Mouse (Mus musculus) liver, embryonic 14.5 days (tissue): ENCODE measurements around the gene Ccdc188. TPM values are rescaled to one million over a fixed set of nuclear protein-coding genes. Genes with fewer than 3 reads are reported as not detected.

ENCODE experiments used
- ATAC-seq: fragments of 200-750 bp; cut with Nextera tagmentation; 2 replicates; pipeline ENCODE4 v1.8.0; 2017; ENCODE audit warnings: moderate number of reproducible peaks, mild to moderate bottlenecking, moderate library complexity; ENCODE audit not compliant: insufficient read depth
- DNase-seq, 3 experiments: peaks; one replicate each; pipeline ENCODE4 v3.0.0-alpha.2; 2012 to 2013; ENCODE audit warnings: low read depth in 3 of 3, low spot score in 3 of 3
- H3K27ac ChIP-seq: fragments of 300-500 bp; sonication (generic); 2 replicates; pipeline ENCODE4 v1.5.1; 2014; ENCODE audit warnings: moderate library complexity, mild to moderate bottlenecking, control low read depth, inconsistent platforms
- H3K27me3 ChIP-seq: fragments of 300-500 bp; sonication (generic); 2 replicates; pipeline ENCODE4 v1.6.1; 2014; ENCODE audit warnings: mild to moderate bottlenecking, low read length, moderate library complexity; ENCODE audit not compliant: control insufficient read depth, insufficient read depth
- H3K36me3 ChIP-seq: fragments of 300-500 bp; sonication (generic); replicated peaks from 2 replicates; pipeline ENCODE4 v1.6.1; 2014; ENCODE audit warnings: low read depth; ENCODE audit not compliant: control insufficient read depth, insufficient read depth
- H3K4me1 ChIP-seq, 2 experiments: fragments of 200-500 bp in 1 of 2; fragments of 300-500 bp in 1 of 2; sonication (generic) in 1 of 2; replicated peaks; 2 replicates each; pipeline ENCODE4 v1.6.1; 2012 to 2014; ENCODE audit warnings: antibody characterized with exemption in 1 of 2, inconsistent platforms in 1 of 2, low read length in 1 of 2; ENCODE audit not compliant: control insufficient read depth in 2 of 2, insufficient read depth in 2 of 2
- H3K4me2 ChIP-seq: fragments of 300-500 bp; sonication (generic); 2 replicates; pipeline ENCODE4 v1.6.1; 2014; ENCODE audit warnings: low read depth, mild to moderate bottlenecking, control low read depth, moderate library complexity
- H3K4me3 ChIP-seq, 2 experiments: fragments of 200-500 bp in 1 of 2; fragments of 300-500 bp in 1 of 2; sonication (generic) in 1 of 2; 2 replicates each; pipeline ENCODE4 v1.5.1; 2012 to 2014; ENCODE audit warnings: low read depth in 2 of 2, low read length in 2 of 2, mild to moderate bottlenecking in 2 of 2, control low read depth in 1 of 2, inconsistent platforms in 1 of 2, moderate library complexity in 1 of 2; ENCODE audit not compliant: insufficient read depth in 1 of 2
- H3K9ac ChIP-seq: fragments of 300-500 bp; sonication (generic); replicated peaks from 2 replicates; pipeline ENCODE4 v1.6.1; 2014; ENCODE audit warnings: mild to moderate bottlenecking, control low read depth, moderate library complexity
- H3K9me3 ChIP-seq: fragments of 300-500 bp; sonication (generic); 2 replicates; pipeline ENCODE4 v1.6.1; 2016; ENCODE audit warnings: low read length, mixed read lengths; ENCODE audit not compliant: control insufficient read depth
- CTCF ChIP-seq: IDR thresholded peaks from 2 replicates; pipeline ENCODE4 v1.5.1; 2016; ENCODE audit warnings: antibody characterized with exemption, low read depth, control low read depth
- EP300 ChIP-seq: IDR thresholded peaks from 2 replicates; pipeline ENCODE4 v1.6.1; 2016; ENCODE audit warnings: antibody characterized with exemption, low read depth
- WGBS: fragments of 180-500 bp; shearing (Covaris S2); extraction: QIAGEN DNeasy Blood & Tissue Kit; methylation state at CpG from one replicate; pipeline ENCODE4 v1.1.7; 2014; ENCODE audit not compliant: insufficient replicate concordance; 5-methylcytosine and 5-hydroxymethylcytosine counted together
- polyA plus RNA-seq, 2 experiments: library from polyadenylated mRNA; depleted of rRNA in 1 of 2; stranded (reverse) in 1 of 2; unstranded in 1 of 2; fragments of >200 nt; fragmentation: Nextera tagmentation in 1 of 2; extraction: Ambion mirVana in 1 of 2; gene quantifications; 2 replicates each; pipeline versions ENCODE4 v1.2.1 to v1.2.3; 2012 to 2014

The Ccdc188 gene
- polyA plus RNA-seq, 2 experiments = not detected

- DNase-seq = no peak
- 62% methylated on average over 11 of the region's 11 CpGs for WGBS
- Histone ChIP-seq H3K9me3 (no peaks in the 10 kb centered on the region), H3K27ac (no peak overlapping the region), H3K27me3 (no peaks in the 10 kb centered on the region), H3K9ac (no peak overlapping the region), H3K4me3 (no peak overlapping the region), H3K36me3 (no peaks in the 10 kb centered on the region), H3K4me1 (peaks cover 0 to 6% of the 10 kb centered on the region in 2 experiments; a peak in 1 of 4 replicates), H3K4me2 (no peak overlapping the region)
- TF ChIP-seq EP300 (no peak), CTCF (no peak)
- ATAC-seq = no peak
These were observed 43.9 kb upstream of the Ccdc188 start for GRCm38 (mm10) chr16:18173788-18174187.

- H3K36me3 ChIP-seq = no peaks in the 10 kb centered on the region
- TF ChIP-seq EP300 (no peak), CTCF (no peak)
- H3K4me1 ChIP-seq = peaks cover 0 to 8% of the 10 kb centered on the region in 2 experiments; a peak in 1 of 4 replicates
- H3K4me3 ChIP-seq = no peak overlapping the region
- H3K27me3 ChIP-seq = no peaks in the 10 kb centered on the region
- no peak overlapping the region for H3K9ac ChIP-seq
- no peaks in the 10 kb centered on the region for H3K9me3 ChIP-seq
- peak; percentile 65 for ATAC-seq
- H3K4me2 ChIP-seq = peak overlapping the region; percentile 15
- 20% methylated on average over 6 of the region's 6 CpGs for WGBS
- DNase-seq = no peak
- H3K27ac ChIP-seq = no peak overlapping the region
These were observed 41.7 kb upstream of the Ccdc188 start for GRCm38 (mm10) chr16:18175817-18176541.

- no peak for DNase-seq
- 53% methylated on average over 4 of the region's 4 CpGs for WGBS
- H3K27ac ChIP-seq = no peak overlapping the region
These were observed 40.9 kb upstream of the Ccdc188 start for GRCm38 (mm10) chr16:18176758-18177157.

GRCm38 (mm10) chr16:18179591-18179990 lies 38.1 kb upstream of the Ccdc188 start:
- no peak overlapping the region for H3K9ac ChIP-seq
- no peaks in the 10 kb centered on the region for H3K9me3 ChIP-seq
- WGBS = 43% methylated on average over 2 of the region's 2 CpGs
- no peak overlapping the region for H3K27ac ChIP-seq
- DNase-seq (no peak), ATAC-seq (no peak)
- no peaks in the 10 kb centered on the region for H3K27me3 ChIP-seq
- H3K4me2 ChIP-seq = no peak overlapping the region
- TF ChIP-seq CTCF (no peak), EP300 (no peak)
- no peaks in the 10 kb centered on the region for H3K36me3 ChIP-seq
- H3K4me1 ChIP-seq = peaks cover 0 to 8% of the 10 kb centered on the region in 2 experiments; a peak in 1 of 4 replicates
- H3K4me3 ChIP-seq = no peak overlapping the region

More at GRCm38 (mm10) chr16:18176758-18177157, 40.9 kb upstream of the Ccdc188 start:
- Histone ChIP-seq H3K9me3 (no peaks in the 10 kb centered on the region), H3K4me1 (peaks cover 0 to 8% of the 10 kb centered on the region in 2 experiments; a peak in 1 of 4 replicates), H3K4me2 (no peak overlapping the region), H3K4me3 (no peak overlapping the region), H3K9ac (no peak overlapping the region), H3K36me3 (no peaks in the 10 kb centered on the region), H3K27me3 (no peaks in the 10 kb centered on the region)
- ATAC-seq = no peak
- TF ChIP-seq CTCF (no peak; the same call in none of the 2 replicates), EP300 (no peak)

GRCm38 (mm10) chr16:18181398-18181797 lies 36.3 kb upstream of the Ccdc188 start:
- no peaks in the 10 kb centered on the region for H3K27me3 ChIP-seq
- TF ChIP-seq EP300 (no peak), CTCF (no peak)
- no peaks in the 10 kb centered on the region for H3K36me3 ChIP-seq
- no peak overlapping the region for H3K4me2 ChIP-seq
- ATAC-seq (no peak), DNase-seq (no peak)
- H3K27ac ChIP-seq = no peak overlapping the region
- no peak overlapping the region for H3K9ac ChIP-seq
- H3K4me1 ChIP-seq = peaks cover 0 to 8% of the 10 kb centered on the region in 2 experiments; a peak in 1 of 4 replicates
- 55% methylated on average over 10 of the region's 10 CpGs for WGBS
- no peaks in the 10 kb centered on the region for H3K9me3 ChIP-seq
- no peak overlapping the region for H3K4me3 ChIP-seq
